Mouse (Mus musculus) olfactory bulb, adult 2 months (tissue): ENCODE measurements around the gene Dennd5b.

Experiments used
- CTCF ChIP-seq: fragments of 200-500 bp; IDR thresholded peaks from 2 replicates; pipeline ENCODE4 v1.5.1; 2012; ENCODE audit warnings: low read depth, mild to moderate bottlenecking, low read length, moderate library complexity; ENCODE audit not compliant: insufficient read depth
- POLR2A ChIP-seq: fragments of 200-500 bp; IDR thresholded peaks from 2 replicates; pipeline ENCODE4 v1.6.1; 2012; ENCODE audit warnings: mild to moderate bottlenecking, low read depth, low read length, moderate library complexity; ENCODE audit not compliant: insufficient read depth

GRCm38 (mm10) chr6:148944344-148944766 is 157.1 kb downstream of the Dennd5b start:
- TF ChIP-seq POLR2A, result no peak
- TF ChIP-seq CTCF, result no peak
